In the genomic region with DNA sequence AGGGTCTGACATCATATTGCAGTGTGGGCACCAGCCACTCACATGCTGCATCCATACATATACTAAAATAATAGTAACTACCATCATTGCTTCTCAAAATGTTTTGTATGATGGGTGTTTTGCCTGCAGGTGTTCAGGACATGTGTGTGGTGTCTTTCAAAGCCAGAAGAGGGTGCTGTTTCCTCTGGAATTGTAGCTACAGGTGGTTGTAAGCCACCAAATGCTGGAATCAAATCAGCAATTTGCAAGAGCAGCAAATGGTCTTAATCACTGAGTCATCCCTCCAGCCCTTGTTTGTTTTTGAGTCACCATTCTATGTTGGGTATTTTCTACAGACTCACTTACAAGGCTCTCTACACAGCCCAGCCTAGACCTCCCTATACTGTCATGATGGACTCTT, we compare ENCODE assay signal across 9 mouse cellular contexts. TPM values are rescaled to one million over a fixed set of nuclear protein-coding genes. Genes with fewer than 3 reads are reported as not detected.
A peak's percentile ranks its signal among the peaks of the same experiment; 100 is the strongest.
DNase-seq lines count a peak whose midpoint lies in the region; ATAC-seq and TF ChIP-seq lines count a peak whose summit lies in the region.
"Had no signal": no experiment of that assay in that cellular context is flagged by ENCODE, and none has a peak within 500 bp of the region (broad histone marks: within the 10 kb centered on the region; RNA-seq: fewer than 3 reads in every experiment).

No protein-coding gene starts in this region.

- no peak overlapping the region for H3K27ac ChIP-seq in bone marrow, adult 2 months (ENCODE audit: control insufficient read depth, insufficient read depth, low read depth, low read length, poor library complexity)
- no peak overlapping the region for H3K27ac ChIP-seq in liver, embryonic 13.5 days
- H3K27ac ChIP-seq: embryonic facial prominence, embryonic 15.5 days had no signal

- TF ChIP-seq POLR2A in bone marrow, adult 2 months (IDR thresholded peaks at IDR 0.05; ENCODE audit: borderline replicate concordance, control insufficient read depth, low read depth, low read length), result no peak

- peaks cover 23% of the 10 kb centered on the region for H3K36me3 ChIP-seq in liver, embryonic 13.5 days

- TF ChIP-seq CTCF in bone marrow, adult 2 months (IDR thresholded peaks at IDR 0.05; ENCODE audit: control insufficient read depth, insufficient read depth, low read length), result 0 out of 2 replicates have a peak, but pooled peaks have one; percentile 10

- no peaks in the 10 kb centered on the region; the same call in 1 of the 2 replicates for H3K4me1 ChIP-seq in bone marrow, adult 2 months (ENCODE audit: control insufficient read depth, insufficient read depth, low read length)
- H3K4me1 ChIP-seq in liver, embryonic 13.5 days (replicated peaks), result peaks cover 27% of the 10 kb centered on the region

- H3K9ac ChIP-seq in liver, embryonic 13.5 days, result no peak overlapping the region
- H3K9ac ChIP-seq: embryonic facial prominence, embryonic 15.5 days had no signal

- DNase-seq in heart, adult 11 months, result peak; percentile 75
- no peak for DNase-seq in heart, postnatal 36 days
- peak; percentile 31 for DNase-seq in CD4-positive helper T cell, adult 2 months (ENCODE audit: low read depth, low spot score)
- DNase-seq in liver, embryonic 13.5 days, result peak; percentile 22
- no peak for DNase-seq in urinary bladder, postnatal 25 days (ENCODE audit: low spot score)
- no peak for DNase-seq in gastrocnemius, adult 8-10 months (ENCODE audit: low spot score in 2 of 2)
- DNase-seq in gastrocnemius, postnatal 4 days (ENCODE audit: low spot score in 2 of 2), result no peak

- H3K9me3 ChIP-seq in liver, embryonic 13.5 days (replicated peaks), result no peaks in the 10 kb centered on the region
- H3K9me3 ChIP-seq: embryonic facial prominence, embryonic 15.5 days had no signal

- 0 out of 2 replicates have a peak, but pooled peaks cover 4% of the 10 kb centered on the region for H3K27me3 ChIP-seq in liver, embryonic 13.5 days
- H3K27me3 ChIP-seq: embryonic facial prominence, embryonic 15.5 days had no signal

- H3K4me3 ChIP-seq in bone marrow, adult 2 months (replicated peaks; ENCODE audit: control insufficient read depth, low read depth, low read length), result no peak overlapping the region
- H3K4me3 ChIP-seq in liver, embryonic 13.5 days (replicated peaks), result no peak overlapping the region
- H3K4me3 ChIP-seq: embryonic facial prominence, embryonic 15.5 days had no signal

- no peak overlapping the region for H3K4me2 ChIP-seq in liver, embryonic 13.5 days
- H3K4me2 ChIP-seq: embryonic facial prominence, embryonic 15.5 days had no signal

- intact Hi-C loops in heart, postnatal 36 days (cut with DNase I), result loop anchor here (2.0 to 5.0 kb wide), 2 partner anchors 14 to 109 kb away; no protein-coding TSS in a partner anchor

- ATAC-seq in liver, embryonic 13.5 days (ENCODE audit: low read depth), result no peak

RNA-seq across cellular contexts. Expression of a gene that starts 1.8 kb away (rescaled TPM):
- 100 to 1,000 TPM; 231 to 243 TPM for total RNA-seq in heart, postnatal 36 days (2021)
- 291 and 443 TPM in 2 replicates for polyA plus RNA-seq in bone marrow, adult 2 months (2011; ENCODE audit: insufficient read depth, insufficient read length, low replicate concordance, missing spikeins)
- 201 and 214 TPM in 2 replicates for polyA plus RNA-seq in liver, embryonic 13.5 days (2015; fragmentation: Nextera tagmentation; extraction: Ambion mirVana)
- 100 to 1,000 TPM; 206 to 227 (median 221) TPM for total RNA-seq in gastrocnemius, adult 8-10 months (2022)
- 100 to 1,000 TPM; 330 to 360 TPM for total RNA-seq in gastrocnemius, postnatal 4 days (2021)

RNA-seq across cellular contexts. Expression of a gene that starts 44.3 kb away (rescaled TPM):
- total RNA-seq in heart, postnatal 36 days (2021), result 100 to 1,000 TPM; 110 to 122 TPM
- 30.8 and 35.6 TPM in 2 replicates for polyA plus RNA-seq in bone marrow, adult 2 months (2011; ENCODE audit: insufficient read depth, insufficient read length, low replicate concordance, missing spikeins)
- polyA plus RNA-seq in liver, embryonic 13.5 days (2015; fragmentation: Nextera tagmentation; extraction: Ambion mirVana), result 58.0 and 65.2 TPM in 2 replicates
- total RNA-seq in gastrocnemius, adult 8-10 months (2022), result 10 to 100 TPM; 10.2 to 21.5 (median 17.0) TPM
- 10 to 100 TPM; 14.8 to 15.4 TPM for total RNA-seq in gastrocnemius, postnatal 4 days (2021)

RNA-seq across cellular contexts. Expression of a gene that starts 51.2 kb away (rescaled TPM):
- 10 to 100 TPM; 18.7 to 21.5 TPM for total RNA-seq in heart, postnatal 36 days (2021)
- polyA plus RNA-seq in bone marrow, adult 2 months (2011; ENCODE audit: insufficient read depth, insufficient read length, low replicate concordance, missing spikeins), result 10.3 and 16.8 TPM in 2 replicates
- polyA plus RNA-seq in liver, embryonic 13.5 days (2015; fragmentation: Nextera tagmentation; extraction: Ambion mirVana), result 2.4 and 2.9 TPM in 2 replicates
- 10 to 100 TPM; 14.3 to 18.1 (median 16.1) TPM for total RNA-seq in gastrocnemius, adult 8-10 months (2022)
- 10 to 100 TPM; 38.4 to 39.2 TPM for total RNA-seq in gastrocnemius, postnatal 4 days (2021)

Comparison
In these comparisons a context has a peak if more than half of its experiments do, and no peak if none do; other contexts are left out.
1. DNase-seq: peak in heart, adult 11 months (single experiment), CD4-positive helper T cell, adult 2 months (single experiment) and liver, embryonic 13.5 days (single experiment); none in heart, postnatal 36 days (0 of 2), urinary bladder, postnatal 25 days (single experiment), gastrocnemius, adult 8-10 months (0 of 2) and gastrocnemius, postnatal 4 days (0 of 2).
2. RNA of a gene that starts 44.3 kb away (total RNA-seq): 110 to 122 TPM in heart, postnatal 36 days; 10.2 to 21.5 TPM in gastrocnemius, adult 8-10 months and 14.8 to 15.4 TPM in gastrocnemius, postnatal 4 days; every median in the first group is over 4 times any median in the second.